Mouse (Mus musculus) retina, embryonic 14.5 days (tissue): ENCODE data around the gene Ttc28.
"Not testable (repeated sequence)": the region's sequence is repeated elsewhere in the genome, so short reads cannot be mapped to it uniquely, and the experiment has no call there.

Source experiments
- DNase-seq: peaks from one replicate; pipeline ENCODE4 v3.0.0-alpha.2; 2015; ENCODE audit warnings: low spot score

Ttc28 gene

GRCm38 (mm10) chr5:110879584-110880374 lies at the start of gene Ttc28:
TSS of gene Ttc28 (plus strand) at chr5:110879803.
- DNase-seq: peak; percentile 84

GRCm38 (mm10) chr5:110831036-110831720 lies 48.4 kb upstream of the Ttc28 start:
- no peak for DNase-seq

- DNase-seq: peak; percentile 72
Measured at GRCm38 (mm10) chr5:110835959-110836358, 43.6 kb upstream of the Ttc28 start.

- not testable (repeated sequence) for DNase-seq
Measured at GRCm38 (mm10) chr5:110838016-110838415, 41.6 kb upstream of the Ttc28 start.

DNA sequence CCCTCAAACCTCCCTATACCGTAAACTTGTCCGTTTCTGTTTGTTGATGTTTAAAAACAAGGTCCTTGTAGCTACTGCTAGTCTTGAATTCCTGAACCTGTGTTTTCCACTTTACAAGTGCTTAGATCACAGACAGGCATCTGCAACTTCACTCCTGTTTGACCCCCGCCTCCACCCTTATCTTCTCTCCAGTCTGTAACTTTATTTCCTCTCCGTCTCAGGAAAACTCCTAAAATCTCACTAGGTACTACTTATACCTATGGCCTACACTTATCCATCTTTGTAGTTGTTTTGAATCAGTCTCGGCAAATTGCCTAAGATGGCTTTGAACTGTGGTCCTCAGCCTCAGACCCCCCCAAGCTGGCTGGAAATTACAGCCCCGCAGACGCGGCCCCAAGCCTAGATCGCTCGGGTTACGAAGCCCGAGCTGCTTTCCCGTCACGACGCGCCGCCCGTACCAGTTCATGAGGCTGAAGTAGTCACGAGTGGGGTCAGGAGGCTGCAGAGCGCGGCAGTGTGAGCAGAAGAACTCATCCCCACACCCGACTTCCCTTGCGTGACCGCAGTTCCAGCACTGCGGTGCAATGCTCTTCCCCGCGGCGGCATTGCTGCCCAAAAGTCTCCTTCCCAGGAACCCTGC lies 40.4 kb upstream of the Ttc28 start:
- no peak for DNase-seq

- DNase-seq: peak; percentile 98
Measured at GRCm38 (mm10) chr5:110839678-110840365, 39.8 kb upstream of the Ttc28 start, which contains the start of the genes Hscb and Chek2. TSS of gene Hscb (minus strand) at chr5:110839777. TSS of gene Chek2 (plus strand) at chr5:110839979.

DNA sequence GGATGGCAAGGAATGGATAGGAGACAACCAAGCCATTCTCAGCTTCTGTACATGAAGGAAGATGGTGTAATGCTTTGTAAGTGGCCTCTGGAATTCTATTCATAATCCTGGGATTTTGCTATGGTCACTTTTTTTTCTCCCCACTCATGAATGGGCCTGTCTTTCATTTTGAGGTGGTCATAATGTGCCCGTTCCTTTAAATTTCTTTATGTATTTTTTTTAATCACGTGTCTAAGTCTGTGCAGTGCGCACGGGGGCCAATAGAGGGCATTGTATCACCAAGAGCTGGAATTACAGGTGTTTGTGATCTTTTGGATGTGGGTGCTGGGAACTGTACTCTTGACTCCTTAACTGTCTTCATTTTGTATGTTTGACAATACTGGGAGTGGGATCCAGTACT lies 39.1 kb upstream of the Ttc28 start:
- peak; percentile 60 for DNase-seq

GRCm38 (mm10) chr5:110841046-110841862 lies 38.3 kb upstream of the Ttc28 start:
- no peak for DNase-seq

DNA sequence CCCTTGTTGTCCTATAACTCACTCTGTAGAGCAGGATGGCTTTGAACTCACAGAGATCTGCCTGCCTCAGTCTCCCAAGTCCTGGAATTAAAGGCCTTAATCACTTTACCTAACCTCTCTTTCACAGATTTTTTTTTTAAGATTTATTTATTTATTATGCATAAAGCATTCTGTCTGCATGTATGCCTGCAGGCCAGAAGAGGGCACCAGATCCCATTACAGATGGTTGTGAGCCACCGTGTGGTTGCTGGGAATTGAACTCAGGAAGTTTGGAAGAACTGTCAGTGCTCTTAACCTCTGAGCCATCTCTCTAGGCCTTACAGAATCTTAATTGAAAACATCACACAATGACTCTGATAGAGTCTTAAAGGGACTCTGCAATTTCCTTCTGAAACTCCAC lies 26.6 kb upstream of the Ttc28 start:
- no peak for DNase-seq

GRCm38 (mm10) chr5:110857091-110857490 lies 22.5 kb upstream of the Ttc28 start:
- DNase-seq: no peak

DNA sequence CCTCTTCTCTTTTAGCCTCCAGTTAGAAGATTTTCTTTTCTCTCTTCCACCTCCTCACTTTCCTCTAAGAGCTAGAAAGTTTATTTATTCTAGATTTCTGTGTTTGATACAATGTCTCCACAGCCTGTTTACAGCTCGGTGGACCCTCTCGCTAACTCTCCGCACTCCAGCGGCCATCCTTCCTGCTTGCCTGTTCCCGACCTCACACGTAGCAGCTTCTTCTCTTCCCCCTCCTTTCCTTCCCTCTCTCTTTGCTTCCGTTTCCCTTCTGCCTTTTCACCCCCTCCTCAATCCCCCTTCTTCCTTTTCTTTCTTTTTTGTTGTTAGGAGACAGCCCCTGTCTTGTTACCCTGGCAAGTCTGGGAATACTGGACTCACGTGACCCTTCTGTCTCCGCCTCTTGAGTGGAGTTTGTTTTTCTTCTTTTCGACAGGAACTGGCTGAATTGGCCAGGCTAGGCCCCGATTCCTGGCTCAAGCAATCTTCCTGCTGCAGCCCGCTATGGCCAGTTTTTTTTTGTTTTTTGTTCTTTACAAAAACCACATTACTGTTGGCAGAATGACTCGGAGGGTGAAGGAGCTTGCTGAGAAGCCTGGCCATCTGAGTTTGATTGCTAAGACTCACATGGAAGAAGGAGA lies 20.5 kb upstream of the Ttc28 start:
- DNase-seq: no peak

GRCm38 (mm10) chr5:110860445-110860844 lies 19.2 kb upstream of the Ttc28 start:
- no peak for DNase-seq

DNA sequence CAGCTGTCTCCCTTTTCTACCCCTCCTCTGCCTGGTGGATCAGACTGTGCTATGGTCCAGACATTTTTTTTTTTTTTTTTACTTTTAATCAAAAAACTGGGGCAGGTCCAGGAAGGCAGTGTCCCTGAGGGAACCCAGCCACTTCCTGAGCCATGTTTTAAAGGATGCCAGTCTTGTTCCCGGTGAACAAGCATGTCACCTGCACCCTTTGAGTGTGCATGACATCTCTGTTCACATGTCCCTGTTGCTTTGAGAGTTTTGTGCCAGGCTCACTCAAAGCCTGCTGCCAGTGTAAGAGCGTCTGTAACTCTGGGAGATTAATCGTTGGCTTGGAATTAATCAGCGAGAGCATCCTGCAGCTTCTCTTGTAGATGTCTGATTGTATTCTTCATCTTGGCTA lies 11.1 kb upstream of the Ttc28 start:
- DNase-seq: peak; percentile 39

DNA sequence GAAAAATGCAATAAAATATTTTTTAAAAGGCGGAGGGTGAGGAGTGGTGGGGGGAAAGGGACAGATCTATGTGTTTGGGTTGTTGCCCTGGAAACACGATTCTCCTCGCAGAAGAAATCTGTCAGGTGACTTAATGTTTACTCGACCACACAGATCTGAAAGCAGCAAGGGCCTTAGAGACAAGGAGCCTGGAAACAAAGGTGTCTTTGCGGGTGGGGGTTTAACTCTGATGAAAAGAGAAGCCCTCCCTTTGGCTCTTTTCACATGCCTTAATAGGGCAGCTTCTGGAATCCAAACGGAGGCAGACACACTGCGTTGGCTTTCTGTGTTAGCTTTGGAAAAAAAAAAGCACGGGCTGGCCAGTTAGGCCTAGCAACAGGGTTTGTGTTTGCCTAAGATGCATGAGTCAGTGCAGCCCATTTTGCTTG lies 10.3 kb upstream of the Ttc28 start:
- DNase-seq: peak; percentile 13

DNA sequence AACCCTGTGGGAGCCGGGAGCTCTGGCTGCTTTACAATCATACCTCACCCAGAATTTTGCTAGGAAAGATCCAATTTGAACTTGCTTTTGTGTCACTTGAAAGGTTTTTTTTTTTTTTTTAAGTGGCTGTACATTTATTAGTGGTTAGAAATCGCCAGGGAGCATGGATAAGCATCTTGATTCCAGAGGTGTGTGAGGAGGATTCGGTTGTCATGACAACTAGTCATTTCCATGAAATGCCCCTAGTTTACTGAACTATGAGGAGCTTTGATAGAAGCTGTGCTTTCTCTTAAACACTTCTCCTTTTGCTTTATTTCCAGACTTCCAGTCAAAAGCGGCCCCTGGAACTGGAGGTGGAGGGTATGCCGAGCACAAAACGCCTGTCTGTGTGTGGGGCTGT lies 6.4 kb upstream of the Ttc28 start:
- no peak for DNase-seq

GRCm38 (mm10) chr5:110874711-110875110 lies 4.9 kb upstream of the Ttc28 start:
- DNase-seq: no peak

DNA sequence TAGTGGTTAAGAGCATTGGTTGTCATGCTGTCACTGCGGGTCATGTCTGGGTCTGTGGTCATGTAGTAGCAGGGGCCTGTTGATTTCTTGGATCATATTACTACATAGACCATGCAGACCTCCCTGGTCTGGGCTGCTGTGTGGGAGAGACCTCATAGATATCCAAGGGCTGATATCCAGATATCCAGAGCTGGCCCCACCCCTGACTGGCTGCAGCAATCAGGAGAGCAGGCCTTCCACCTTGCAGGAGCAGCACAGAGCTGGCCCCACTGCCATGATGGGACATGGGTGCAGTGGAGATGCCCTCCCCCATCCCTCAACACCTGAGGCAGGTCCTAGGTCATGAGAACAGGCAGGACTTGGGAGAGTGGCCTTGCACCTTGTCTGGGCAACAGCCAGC lies 4.3 kb upstream of the Ttc28 start:
- DNase-seq: no peak

- DNase-seq: no peak
Measured at GRCm38 (mm10) chr5:110877666-110878505, 1.7 kb upstream of the Ttc28 start.

DNA sequence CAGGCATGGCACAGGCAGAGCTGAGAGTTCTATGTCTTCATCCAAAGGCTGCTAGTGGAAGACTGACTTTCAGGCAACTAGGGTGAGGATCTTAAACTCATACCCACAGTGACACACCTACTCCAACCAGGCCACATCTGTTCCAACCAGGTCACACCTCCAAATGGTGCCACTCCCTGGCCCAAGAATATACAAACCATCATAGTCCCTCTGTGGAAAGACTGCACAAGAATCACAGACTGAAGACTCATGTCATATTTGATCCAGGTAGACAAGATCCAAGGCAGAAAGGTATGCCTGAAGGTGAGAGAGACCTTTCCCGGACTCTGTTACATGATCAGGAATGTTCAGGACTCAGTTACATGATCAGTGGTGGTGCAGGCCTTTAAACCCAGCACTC lies 1.1 kb upstream of the Ttc28 start:
- not testable (repeated sequence) for DNase-seq

DNA sequence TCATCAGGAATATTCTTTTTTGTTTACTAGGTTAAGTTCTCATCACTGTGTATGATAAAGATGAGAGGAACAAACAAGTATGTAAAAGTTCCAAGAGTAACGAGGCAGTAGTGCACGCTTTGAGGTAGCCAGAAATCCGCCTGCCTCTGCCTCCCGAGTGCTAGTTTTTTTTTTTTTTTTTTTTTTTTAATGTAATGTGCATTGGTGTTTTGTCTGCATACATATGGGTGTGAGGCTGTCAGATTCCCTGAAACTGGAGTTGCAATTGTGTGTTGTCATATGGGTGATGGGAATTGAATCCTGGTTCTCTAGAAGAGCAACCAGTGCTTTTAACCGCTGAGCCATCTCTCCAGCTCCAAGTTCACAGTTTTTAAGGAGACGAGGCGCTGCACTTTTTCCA lies 561 bp upstream of the Ttc28 start:
- no peak for DNase-seq
